Mouse (Mus musculus) lung, postnatal 0 days (tissue): ENCODE results near the gene Rhobtb3. TPM values are rescaled to one million over a fixed set of nuclear protein-coding genes. Genes with fewer than 3 reads are reported as not detected.
"Not testable (repeated sequence)": the region's sequence is repeated elsewhere in the genome, so short reads cannot be mapped to it uniquely, and the experiment has no call there.

ENCODE experiments used
- ATAC-seq: fragments of 200-750 bp; cut with Nextera tagmentation; 2 replicates; pipeline ENCODE4 v1.8.0; 2017; ENCODE audit warnings: moderate library complexity
- DNase-seq: peaks from one replicate; pipeline ENCODE4 v3.0.0-alpha.2; 2016; ENCODE audit warnings: low spot score
- H3K27ac ChIP-seq: fragments of 300-500 bp; sonication (generic); 2 replicates; pipeline ENCODE4 v1.5.1; 2014; ENCODE audit warnings: antibody characterized with exemption, mild to moderate bottlenecking, low read length, mixed read lengths
- H3K27me3 ChIP-seq: fragments of 300-500 bp; sonication (generic); replicated peaks from 2 replicates; pipeline ENCODE4 v1.6.1; 2014; ENCODE audit warnings: low read length, mixed read lengths; ENCODE audit not compliant: insufficient read depth
- H3K36me3 ChIP-seq: fragments of 300-500 bp; sonication (generic); 2 replicates; pipeline ENCODE4 v1.6.1; 2014; ENCODE audit warnings: low read length, mixed read lengths; ENCODE audit not compliant: insufficient read depth
- H3K4me1 ChIP-seq: fragments of 300-500 bp; sonication (generic); 2 replicates; pipeline ENCODE4 v1.6.1; 2014; ENCODE audit warnings: antibody characterized with exemption, low read depth, low read length, mixed read lengths; ENCODE audit not compliant: insufficient read depth
- H3K4me2 ChIP-seq: fragments of 300-500 bp; sonication (generic); replicated peaks from 2 replicates; pipeline ENCODE4 v1.6.1; 2014; ENCODE audit warnings: low read depth, mild to moderate bottlenecking, low read length, moderate library complexity, mixed read lengths
- H3K4me3 ChIP-seq: fragments of 300-500 bp; sonication (generic); 2 replicates; pipeline ENCODE4 v1.5.1; 2014; ENCODE audit warnings: low read depth, low read length
- H3K9ac ChIP-seq: fragments of 300-500 bp; sonication (generic); replicated peaks from 2 replicates; pipeline ENCODE4 v1.6.1; 2014; ENCODE audit warnings: low read depth, mild to moderate bottlenecking
- H3K9me3 ChIP-seq: fragments of 300-500 bp; sonication (generic); 2 replicates; pipeline ENCODE4 v1.6.1; 2016; ENCODE audit warnings: low read length, mixed read lengths
- CTCF ChIP-seq: IDR thresholded peaks from 2 replicates; pipeline ENCODE4 v1.5.1; 2016; ENCODE audit warnings: antibody characterized with exemption, mild to moderate bottlenecking
- EP300 ChIP-seq: IDR thresholded peaks from 2 replicates; pipeline ENCODE4 v1.6.1; 2016; ENCODE audit warnings: antibody characterized with exemption, mild to moderate bottlenecking, control low read depth
- WGBS: fragments of 180-500 bp; shearing (Covaris S2); extraction: QIAGEN DNeasy Blood & Tissue Kit; methylation state at CpG from one replicate; pipeline ENCODE4 v1.1.7; 2014; 5-methylcytosine and 5-hydroxymethylcytosine counted together
- polyA plus RNA-seq: library from polyadenylated mRNA; unstranded; fragments of >200 nt; fragmentation: Nextera tagmentation; extraction: Ambion mirVana; gene quantifications from 2 replicates; pipeline ENCODE4 v1.2.1, GENCODE M21; 2015

Gene Rhobtb3
- polyA plus RNA-seq, 1 experiment from 2014 or later = 8.6 TPM

DNA sequence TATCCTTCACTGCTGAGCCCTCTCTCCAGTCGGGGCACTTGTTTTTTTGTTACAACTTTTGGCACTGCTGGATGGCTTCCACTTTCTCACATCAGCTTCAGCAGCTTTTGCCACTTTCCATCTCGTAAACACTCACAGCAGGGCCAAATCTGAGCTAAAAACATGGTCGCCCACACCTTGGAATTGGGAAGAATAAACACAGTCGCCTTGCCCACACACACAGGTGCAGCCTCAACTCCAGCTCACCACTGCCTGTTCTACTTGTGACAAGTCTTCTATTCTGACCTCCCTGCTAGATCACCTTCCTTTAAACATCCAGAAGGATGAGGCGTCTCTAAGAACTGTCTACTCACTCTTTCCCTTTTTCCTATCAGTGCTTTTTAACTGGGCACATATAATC is 39.1 kb downstream of the Rhobtb3 start:
- 0 out of 2 replicates have a peak, but pooled peaks cover 3% of the 10 kb centered on the region for H3K36me3 ChIP-seq
- no peak overlapping the region for H3K4me3 ChIP-seq
- H3K27ac ChIP-seq = no peak overlapping the region
- H3K27me3 ChIP-seq = no peaks in the 10 kb centered on the region
- H3K4me1 ChIP-seq = no peaks in the 10 kb centered on the region
- ATAC-seq (no peak), DNase-seq (no peak)
- H3K9me3 ChIP-seq = no peaks in the 10 kb centered on the region
- no peak for TF ChIP-seq CTCF
- TF ChIP-seq EP300 = no peak
- no peak overlapping the region for H3K9ac ChIP-seq
- no peak overlapping the region for H3K4me2 ChIP-seq
- WGBS = 73% methylated on average over 5 of the region's 5 CpGs

DNA sequence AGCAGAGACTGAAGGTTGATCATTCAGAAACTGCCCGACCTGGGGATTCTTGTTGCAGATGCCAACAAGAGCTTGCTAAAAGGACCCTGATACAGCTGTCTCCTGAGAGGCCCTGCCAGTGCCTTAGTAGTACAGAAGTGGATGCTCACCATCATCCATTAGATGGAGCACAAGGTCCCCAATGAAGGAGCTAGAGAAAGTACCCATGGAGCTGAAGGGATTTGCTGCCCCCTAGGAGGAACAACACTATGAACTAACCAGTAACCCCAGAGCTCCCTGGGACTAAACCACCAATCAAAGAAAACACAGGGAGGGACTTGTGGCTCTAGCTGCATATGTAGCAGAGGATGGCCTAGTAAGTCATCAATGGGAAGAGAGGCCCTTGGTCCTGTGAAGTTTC is 42.8 kb downstream of the Rhobtb3 start:
- WGBS = 100% methylated on average over 1 of the region's 1 CpGs
- not testable (repeated sequence) for H3K4me3 ChIP-seq, H3K9ac ChIP-seq, H3K4me2 ChIP-seq, H3K9me3 ChIP-seq, H3K4me1 ChIP-seq, ATAC-seq, H3K27me3 ChIP-seq, DNase-seq, H3K27ac ChIP-seq, H3K36me3 ChIP-seq

DNA sequence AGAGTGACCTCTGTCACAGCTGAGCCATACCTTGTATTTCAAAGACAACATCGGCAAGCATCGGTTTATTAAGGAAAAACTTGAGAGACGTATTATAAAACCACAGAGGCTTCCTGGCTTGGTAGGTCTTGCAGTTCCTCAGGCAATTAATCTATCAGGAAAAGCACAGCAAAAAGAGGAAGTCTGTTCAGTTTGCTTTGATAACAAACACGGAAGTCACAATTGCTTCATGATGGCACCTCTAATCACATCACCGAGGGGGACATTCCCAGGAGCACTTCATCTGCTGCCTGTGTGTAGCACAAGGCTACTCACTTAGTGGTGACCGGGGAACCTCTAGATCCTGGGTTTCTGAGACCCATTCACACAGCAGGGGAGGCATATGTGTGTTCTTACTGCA is 50.8 kb downstream of the Rhobtb3 start:
- DNase-seq (no peak), ATAC-seq (no peak)
- H3K36me3 ChIP-seq = no peaks in the 10 kb centered on the region
- WGBS = 52% methylated on average over 6 of the region's 6 CpGs
- H3K9ac ChIP-seq = no peak overlapping the region
- no peaks in the 10 kb centered on the region for H3K9me3 ChIP-seq
- no peak for TF ChIP-seq CTCF
- no peak for TF ChIP-seq EP300
- H3K27me3 ChIP-seq = no peaks in the 10 kb centered on the region
- no peak overlapping the region for H3K27ac ChIP-seq
- no peak overlapping the region for H3K4me2 ChIP-seq
- no peaks in the 10 kb centered on the region for H3K4me1 ChIP-seq
- H3K4me3 ChIP-seq = no peak overlapping the region

DNA sequence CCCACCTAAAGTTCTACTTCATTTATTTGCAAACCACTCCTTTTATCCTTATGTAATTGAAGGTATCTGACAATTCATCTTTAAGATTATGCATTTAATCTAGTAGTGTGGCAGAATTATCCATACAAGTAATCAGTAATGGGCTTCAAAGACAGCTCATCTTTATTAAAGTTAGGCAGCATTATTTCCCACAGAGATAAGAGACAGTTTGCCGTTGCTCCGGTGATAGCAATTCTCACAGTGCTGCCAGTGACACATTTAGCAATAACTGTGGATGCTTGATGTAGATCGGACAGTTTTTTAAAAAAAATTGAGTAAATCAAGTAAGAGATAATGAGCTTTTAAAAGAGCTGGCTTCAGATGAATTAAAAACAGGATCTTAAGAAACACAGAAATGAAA is 51.4 kb downstream of the Rhobtb3 start:
- no peak for ATAC-seq
- no peaks in the 10 kb centered on the region for H3K36me3 ChIP-seq
- WGBS = 72% methylated on average over 3 of the region's 3 CpGs

DNA sequence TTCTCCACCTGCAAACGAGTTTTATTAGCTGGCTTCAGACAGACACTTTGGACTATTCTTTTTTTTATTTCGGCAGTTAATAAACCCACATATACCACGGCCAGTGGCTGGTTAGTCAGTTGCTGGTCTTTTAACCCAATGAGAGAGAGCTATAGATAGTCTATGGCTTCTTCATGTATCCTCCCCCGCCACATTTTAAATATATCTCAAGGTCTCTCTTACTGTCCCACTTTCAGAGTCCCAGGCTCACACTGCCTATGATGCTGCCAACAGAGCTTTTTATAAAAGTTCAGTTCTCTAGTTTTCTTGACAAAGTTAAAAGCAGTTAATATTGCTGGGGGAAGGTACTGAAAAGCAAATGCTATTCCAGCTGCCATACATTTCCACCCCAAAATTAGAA is 51.9 kb downstream of the Rhobtb3 start:
- Histone ChIP-seq H3K9me3 (no peaks in the 10 kb centered on the region), H3K4me2 (no peak overlapping the region), H3K27me3 (no peaks in the 10 kb centered on the region), H3K27ac (no peak overlapping the region), H3K36me3 (no peaks in the 10 kb centered on the region), H3K4me1 (no peaks in the 10 kb centered on the region), H3K9ac (no peak overlapping the region), H3K4me3 (no peak overlapping the region)
- 91% methylated on average over 4 of the region's 4 CpGs for WGBS
- TF ChIP-seq EP300 (no peak), CTCF (no peak)
- DNase-seq = no peak
- no peak for ATAC-seq

More for the DNA sequence above, 51.4 kb downstream of the Rhobtb3 start:
- Histone ChIP-seq H3K4me1 (no peaks in the 10 kb centered on the region), H3K9ac (no peak overlapping the region), H3K9me3 (no peaks in the 10 kb centered on the region), H3K27ac (no peak overlapping the region), H3K4me3 (no peak overlapping the region), H3K4me2 (no peak overlapping the region), H3K27me3 (no peaks in the 10 kb centered on the region)
- no peak for DNase-seq
- no peak for TF ChIP-seq CTCF
- no peak for TF ChIP-seq EP300

DNA sequence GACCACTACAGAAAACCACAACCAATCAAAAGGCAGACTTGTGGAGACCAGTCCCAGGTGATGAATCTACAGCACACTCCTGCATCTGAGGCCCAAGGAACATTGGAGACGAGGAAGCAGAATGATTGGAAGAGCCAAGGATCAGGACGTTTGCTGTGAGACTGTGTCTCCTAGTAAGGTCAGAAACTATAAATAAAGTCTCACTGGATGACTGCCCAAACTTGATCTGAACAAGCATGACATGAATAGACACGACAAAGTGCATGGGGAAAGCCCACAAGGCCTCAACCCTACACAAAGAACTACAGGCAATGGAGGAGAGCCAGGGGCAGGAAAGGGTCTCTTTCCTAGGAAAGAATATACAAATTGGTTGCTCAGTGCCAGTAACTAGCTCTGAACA is 59.9 kb downstream of the Rhobtb3 start:
- no peak overlapping the region for H3K4me3 ChIP-seq
- no peaks in the 10 kb centered on the region for H3K4me1 ChIP-seq
- H3K9ac ChIP-seq = no peak overlapping the region
- no peaks in the 10 kb centered on the region for H3K9me3 ChIP-seq
- WGBS = 46% methylated on average over 3 of the region's 3 CpGs
- no peaks in the 10 kb centered on the region for H3K27me3 ChIP-seq
- no peak for ATAC-seq
- no peak overlapping the region for H3K27ac ChIP-seq
- no peak for TF ChIP-seq CTCF
- no peak for TF ChIP-seq EP300
- DNase-seq = peak; percentile 3
- no peak overlapping the region for H3K4me2 ChIP-seq
- no peaks in the 10 kb centered on the region for H3K36me3 ChIP-seq

DNA sequence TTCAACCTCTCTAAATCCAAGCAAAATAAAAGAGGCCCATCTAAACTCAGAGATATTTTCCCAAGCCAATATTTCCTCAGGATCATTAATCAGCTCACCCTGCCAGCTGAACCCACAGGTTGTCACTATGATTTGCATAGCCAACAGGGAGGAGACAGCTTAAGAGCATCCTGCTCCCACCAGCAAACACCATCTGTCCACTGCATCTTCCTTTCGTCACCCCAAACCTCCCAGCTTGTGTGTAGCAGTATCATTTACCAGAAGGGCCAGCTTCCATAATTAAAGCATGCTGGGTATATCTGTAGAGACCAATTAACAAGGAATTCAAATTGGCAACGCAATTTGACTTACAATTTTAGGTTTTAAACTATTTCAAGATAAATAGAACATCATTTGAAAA is 63.2 kb downstream of the Rhobtb3 start:
- WGBS = 88% methylated on average over 2 of the region's 2 CpGs
- no peak overlapping the region for H3K27ac ChIP-seq
- H3K36me3 ChIP-seq = no peaks in the 10 kb centered on the region
- H3K27me3 ChIP-seq = no peaks in the 10 kb centered on the region
- ATAC-seq (no peak), DNase-seq (no peak)
- H3K4me3 ChIP-seq = no peak overlapping the region
- no peaks in the 10 kb centered on the region for H3K4me1 ChIP-seq
- H3K4me2 ChIP-seq = no peak overlapping the region
- no peak overlapping the region for H3K9ac ChIP-seq
- no peaks in the 10 kb centered on the region for H3K9me3 ChIP-seq
- no peak for TF ChIP-seq EP300
- no peak for TF ChIP-seq CTCF
